Mouse (Mus musculus) bone marrow macrophage, adult 2 months (primary cell): ENCODE measurements around the gene Mdfi.

Experiments used
- CTCF ChIP-seq: IDR thresholded peaks from 2 replicates; pipeline ENCODE4 v1.5.1; 2012; ENCODE audit warnings: low read depth, mild to moderate bottlenecking, low read length, moderate library complexity
- POLR2A ChIP-seq: IDR thresholded peaks from 2 replicates; pipeline ENCODE4 v1.6.1; 2012; ENCODE audit warnings: mild to moderate bottlenecking, low read depth, low read length, borderline replicate concordance

DNA sequence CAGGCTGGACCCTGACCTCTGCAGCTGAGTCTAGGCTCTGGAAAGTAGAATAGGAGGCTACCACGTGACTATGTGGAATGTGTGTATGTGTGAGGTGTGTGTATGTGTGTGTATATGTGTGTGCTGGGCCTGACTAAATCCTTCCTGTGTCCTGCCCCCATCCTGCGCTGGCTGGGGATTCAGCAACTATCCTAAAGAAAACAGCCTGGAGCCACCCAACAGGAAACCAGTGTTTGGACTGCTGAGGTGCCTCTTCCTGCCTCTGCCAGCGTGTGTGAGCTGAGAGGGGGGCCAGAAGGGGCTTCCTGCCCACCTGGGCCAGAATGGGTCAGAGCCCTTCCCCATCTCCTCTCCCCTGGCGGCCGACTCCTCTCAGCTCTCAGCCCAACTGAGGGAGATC lies 20.9 kb downstream of the Mdfi start:
- TF ChIP-seq CTCF (no peak), POLR2A (no peak)
